Comparison of ENCODE assay signal across 8 mouse cellular contexts in genomic region chr8:94601034-94601606, GRCm38 (mm10). TPM values are rescaled to one million over a fixed set of nuclear protein-coding genes. Genes with fewer than 3 reads are reported as not detected.
DNase-seq lines count a peak whose midpoint lies in the region; ATAC-seq and TF ChIP-seq lines count a peak whose summit lies in the region.

No protein-coding gene starts in this region.

- H3K4me2 ChIP-seq in forebrain, embryonic 15.5 days (replicated peaks), result peak overlapping the region; percentile 91

- DNase-seq in embryo, embryonic 10 days (ENCODE audit: low spot score), result peak; percentile 12
- no peak for DNase-seq in embryo, embryonic 11 days
- peak in 1 of 2 experiments; percentile 17 for DNase-seq in spleen, adult 2 months (ENCODE audit: low read depth in 1 of 2, low spot score in 2 of 2)
- DNase-seq in spleen, postnatal 36 days (ENCODE audit: low spot score in 2 of 2), result no peak
- peak; percentile 51 for DNase-seq in kidney, postnatal 10 days
- peak; percentile 25 to 39 for DNase-seq in thymus, postnatal 10 days (ENCODE audit: low spot score in 2 of 2)

- no peaks in the 10 kb centered on the region for H3K27me3 ChIP-seq in spleen, adult 2 months (ENCODE audit: control insufficient read depth, insufficient read depth, low read length)
- no peaks in the 10 kb centered on the region for H3K27me3 ChIP-seq in forebrain, embryonic 15.5 days

- no peak for TF ChIP-seq POLR2A in spleen, adult 2 months (IDR thresholded peaks at IDR 0.05; ENCODE audit: low read depth, low read length)

- peak overlapping the region; percentile 81 for H3K9ac ChIP-seq in forebrain, embryonic 15.5 days (replicated peaks)

- H3K27ac ChIP-seq in spleen, adult 2 months (ENCODE audit: insufficient read depth, low read length), result peak overlapping the region; percentile 83
- peak overlapping the region; percentile 87 for H3K27ac ChIP-seq in forebrain, embryonic 15.5 days (replicated peaks)
- peak overlapping the region; percentile 12; the same call in 1 of the 2 replicates for H3K27ac ChIP-seq in macrophage

- TF ChIP-seq CTCF in spleen, adult 2 months (IDR thresholded peaks at IDR 0.05; ENCODE audit: extremely low read depth, insufficient read depth, insufficient read length, insufficient replicate concordance), result no peak

- peaks cover 95% of the 10 kb centered on the region for H3K79me2 ChIP-seq in macrophage (ENCODE audit: inconsistent target)

- H3K9me3 ChIP-seq in forebrain, embryonic 15.5 days, result no peaks in the 10 kb centered on the region

- WGBS in spleen, adult 2 months, result under 1% methylated on average over 51 of the region's 51 CpGs
- WGBS in forebrain, embryonic 15.5 days, result under 1% methylated on average over 51 of the region's 51 CpGs
- 0% methylated on average over 50 of the region's 51 CpGs for WGBS in macrophage (ENCODE audit: missing documents)

- H3K36me3 ChIP-seq in spleen, adult 2 months (ENCODE audit: control insufficient read depth, insufficient read depth, low read length), result no peaks in the 10 kb centered on the region
- no peaks in the 10 kb centered on the region for H3K36me3 ChIP-seq in forebrain, embryonic 15.5 days
- H3K36me3 ChIP-seq in macrophage (ENCODE audit: inconsistent target), result no peaks in the 10 kb centered on the region

- H3K4me1 ChIP-seq in spleen, adult 2 months (ENCODE audit: control insufficient read depth, insufficient read depth, insufficient read length), result no peaks in the 10 kb centered on the region; the same call in 1 of the 2 replicates
- peaks cover 41% of the 10 kb centered on the region for H3K4me1 ChIP-seq in forebrain, embryonic 15.5 days

- peak overlapping the region; percentile 85 for H3K4me3 ChIP-seq in spleen, adult 2 months (ENCODE audit: extremely low read depth, insufficient read depth, insufficient read length)
- peak overlapping the region; percentile 100 for H3K4me3 ChIP-seq in forebrain, embryonic 15.5 days
- peak overlapping the region; percentile 98 for H3K4me3 ChIP-seq in macrophage (ENCODE audit: inconsistent target)

- ATAC-seq in forebrain, embryonic 15.5 days (replicated peaks), result peak; percentile 50

RNA-seq across cellular contexts. Expression of gene Rspry1, which starts 0.6 kb away (rescaled TPM):
- 5.0 and 5.1 TPM in 2 replicates for polyA plus RNA-seq in spleen, adult 2 months (2012; rRNA removed)
- 50.1 and 52.0 TPM in 2 replicates for polyA plus RNA-seq in forebrain, embryonic 15.5 days (2015; fragmentation: Nextera tagmentation; extraction: Ambion mirVana)
- 100 to 1,000 TPM in 11 of 26 experiments, 10 to 100 TPM in 15; 41.1 to 150 (median 93.6) TPM for total RNA-seq in macrophage (2018; cell fraction: chromatin; rRNA removed)
- total RNA-seq in macrophage (2018; cell fraction: cytosol; rRNA removed), result 10 to 100 TPM; 20.6 to 27.2 (median 23.6) TPM
- total RNA-seq in macrophage (2018; cell fraction: nucleus; rRNA removed), result 100 to 1,000 TPM in 3 of 26 experiments, 10 to 100 TPM in 23; 38.5 to 122 (median 71.5) TPM
- 18.0 to 19.1 TPM (median 18.7 TPM) in 3 replicates for polyA plus RNA-seq in macrophage (2018)

RNA-seq across cellular contexts. Expression of gene Fam192a, which starts 0.7 kb away (rescaled TPM):
- 15.2 and 17.2 TPM in 2 replicates for polyA plus RNA-seq in spleen, adult 2 months (2012; rRNA removed)
- 97.5 and 103 TPM in 2 replicates for polyA plus RNA-seq in forebrain, embryonic 15.5 days (2015; fragmentation: Nextera tagmentation; extraction: Ambion mirVana)
- 100 to 1,000 TPM in 2 of 26 experiments, 10 to 100 TPM in 24; 32.2 to 195 (median 58.6) TPM for total RNA-seq in macrophage (2018; cell fraction: chromatin; rRNA removed)
- total RNA-seq in macrophage (2018; cell fraction: cytosol; rRNA removed), result 10 to 100 TPM; 29.7 to 49.2 (median 38.7) TPM
- total RNA-seq in macrophage (2018; cell fraction: nucleus; rRNA removed), result 10 to 100 TPM; 24.9 to 76.0 (median 35.1) TPM
- 34.2 to 149 TPM (median 39.7 TPM) in 3 replicates for polyA plus RNA-seq in macrophage (2018)

Comparison
In these comparisons a context has a peak if more than half of its experiments do, and no peak if none do; other contexts are left out.
1. DNase-seq: peak in embryo, embryonic 10 days (single experiment), kidney, postnatal 10 days (single experiment) and thymus, postnatal 10 days (2 of 2); none in embryo, embryonic 11 days (single experiment) and spleen, postnatal 36 days (0 of 2).
2. H3K27ac ChIP-seq: peak in every context shown above with its lines; median percentile 87 in forebrain, embryonic 15.5 days; 83 in spleen, adult 2 months; 12 in macrophage.
3. Peak in every context shown above with its lines, with median percentiles within 50 percentile points of each other: H3K4me3 ChIP-seq.